18 mouse cellular contexts compared by ENCODE assay signal in genomic region chr17:53745950-53746469, GRCm38 (mm10). TPM values are rescaled to one million over a fixed set of nuclear protein-coding genes. Genes with fewer than 3 reads are reported as not detected.
DNase-seq lines count a peak whose midpoint lies in the region; ATAC-seq and TF ChIP-seq lines count a peak whose summit lies in the region.
"Had no signal": no experiment of that assay in that cellular context is flagged by ENCODE, and none has a peak within 500 bp of the region (broad histone marks: within the 10 kb centered on the region; RNA-seq: fewer than 3 reads in every experiment).

No protein-coding gene starts in this region.

- no peak overlapping the region for H3K9ac ChIP-seq in forebrain, embryonic 11.5 days (ENCODE audit: low read length)
- H3K9ac ChIP-seq in forebrain, embryonic 13.5 days, result no peak overlapping the region
- H3K9ac ChIP-seq in intestine, embryonic 16.5 days (ENCODE audit: low read depth, low read length), result no peak overlapping the region
- H3K9ac ChIP-seq: forebrain, embryonic 15.5 days; heart, embryonic 13.5 days; limb, embryonic 15.5 days; neural tube, embryonic 12.5 days had no signal

- ATAC-seq in forebrain, embryonic 11.5 days (replicated peaks; ENCODE audit: low FRiP score), result 0 out of 2 replicates have a peak, but pooled peaks have one; percentile 18
- ATAC-seq in forebrain, embryonic 13.5 days, result no peak
- no peak for ATAC-seq in intestine, embryonic 16.5 days
- ATAC-seq: forebrain, embryonic 15.5 days had no signal

- no peaks in the 10 kb centered on the region for H3K4me1 ChIP-seq in forebrain, embryonic 11.5 days (replicated peaks; ENCODE audit: control insufficient read depth, insufficient read depth, low read length)
- no peaks in the 10 kb centered on the region for H3K4me1 ChIP-seq in forebrain, embryonic 13.5 days
- peaks cover 8% of the 10 kb centered on the region for H3K4me1 ChIP-seq in E14TG2a.4 (replicated peaks; ENCODE audit: low read depth, low read length)
- no peaks in the 10 kb centered on the region for H3K4me1 ChIP-seq in intestine, embryonic 16.5 days (ENCODE audit: control insufficient read depth, insufficient read depth, low read length)
- H3K4me1 ChIP-seq: forebrain, embryonic 15.5 days; heart, embryonic 13.5 days; limb, embryonic 15.5 days; neural tube, embryonic 12.5 days had no signal

- no peaks in the 10 kb centered on the region for H3K27me3 ChIP-seq in forebrain, embryonic 11.5 days (ENCODE audit: control insufficient read depth, insufficient read depth, low read length)
- no peaks in the 10 kb centered on the region for H3K27me3 ChIP-seq in forebrain, embryonic 13.5 days
- H3K27me3 ChIP-seq in E14TG2a.4 (ENCODE audit: insufficient read depth, low read length), result peaks cover 9% of the 10 kb centered on the region; the same call in 1 of the 2 replicates
- H3K27me3 ChIP-seq in intestine, embryonic 16.5 days (replicated peaks; ENCODE audit: control insufficient read depth, insufficient read depth, low read length), result no peaks in the 10 kb centered on the region
- H3K27me3 ChIP-seq: forebrain, embryonic 15.5 days; heart, embryonic 13.5 days; limb, embryonic 15.5 days; neural tube, embryonic 12.5 days had no signal

- no peaks in the 10 kb centered on the region for H3K9me3 ChIP-seq in forebrain, embryonic 11.5 days (ENCODE audit: control insufficient read depth, low read length)
- H3K9me3 ChIP-seq in forebrain, embryonic 13.5 days (replicated peaks), result 0 out of 2 replicates have a peak, but pooled peaks cover 4% of the 10 kb centered on the region
- H3K9me3 ChIP-seq in E14TG2a.4 (ENCODE audit: low read length), result peaks cover 14% of the 10 kb centered on the region
- H3K9me3 ChIP-seq in intestine, embryonic 16.5 days (ENCODE audit: control insufficient read depth, low read length), result no peaks in the 10 kb centered on the region
- H3K9me3 ChIP-seq: forebrain, embryonic 15.5 days; heart, embryonic 13.5 days; limb, embryonic 15.5 days; neural tube, embryonic 12.5 days had no signal

- TF ChIP-seq CTCF in E14TG2a.4 (conservative IDR thresholded peaks at IDR 0.05; ENCODE audit: low read length), result no peak

- H3K4me2 ChIP-seq in forebrain, embryonic 11.5 days (ENCODE audit: low read depth, low read length, severe bottlenecking), result no peak overlapping the region
- no peak overlapping the region for H3K4me2 ChIP-seq in forebrain, embryonic 13.5 days
- H3K4me2 ChIP-seq in intestine, embryonic 16.5 days (ENCODE audit: low read depth, low read length), result no peak overlapping the region
- H3K4me2 ChIP-seq: forebrain, embryonic 15.5 days; heart, embryonic 13.5 days; limb, embryonic 15.5 days; neural tube, embryonic 12.5 days had no signal

- 94% methylated on average over 17 of the region's 17 CpGs for WGBS in forebrain, embryonic 11.5 days
- WGBS in forebrain, embryonic 13.5 days, result 92% methylated on average over 17 of the region's 17 CpGs
- 90% methylated on average over 17 of the region's 17 CpGs for WGBS in intestine, embryonic 16.5 days

- DNase-seq in forebrain, embryonic 11.5 days (ENCODE audit: low spot score), result no peak
- DNase-seq in cerebellum, adult 11 months, result peak; percentile 82
- peak; percentile 86 to 93 for DNase-seq in cerebellum, postnatal 14 days
- no peak for DNase-seq in kidney, postnatal 25 days
- DNase-seq: adrenal gland, postnatal 36 days; heart, postnatal 4 days; kidney, adult 18-20 months; kidney, postnatal 36 days; lung, postnatal 14 days; right cerebral cortex, postnatal 25 days; thymus, postnatal 14 days had no signal

- H3K36me3 ChIP-seq in forebrain, embryonic 11.5 days (ENCODE audit: control insufficient read depth, insufficient read depth, low read length), result no peaks in the 10 kb centered on the region
- no peaks in the 10 kb centered on the region for H3K36me3 ChIP-seq in forebrain, embryonic 13.5 days (ENCODE audit: poor library complexity, severe bottlenecking)
- H3K36me3 ChIP-seq in E14TG2a.4 (ENCODE audit: insufficient read depth, low read length), result no peaks in the 10 kb centered on the region
- H3K36me3 ChIP-seq in intestine, embryonic 16.5 days (ENCODE audit: control insufficient read depth, insufficient read depth, low read length), result no peaks in the 10 kb centered on the region
- H3K36me3 ChIP-seq: forebrain, embryonic 15.5 days; heart, embryonic 13.5 days; limb, embryonic 15.5 days; neural tube, embryonic 12.5 days had no signal

- no peak overlapping the region for H3K27ac ChIP-seq in forebrain, embryonic 11.5 days (ENCODE audit: low read depth, low read length)
- no peak overlapping the region for H3K27ac ChIP-seq in forebrain, embryonic 13.5 days
- no peak overlapping the region for H3K27ac ChIP-seq in intestine, embryonic 16.5 days (ENCODE audit: low read length)
- H3K27ac ChIP-seq: forebrain, embryonic 15.5 days; heart, embryonic 13.5 days; limb, embryonic 15.5 days; neural tube, embryonic 12.5 days had no signal

- H3K4me3 ChIP-seq in forebrain, embryonic 11.5 days (ENCODE audit: low read depth, low read length), result no peak overlapping the region
- no peak overlapping the region for H3K4me3 ChIP-seq in forebrain, embryonic 13.5 days
- H3K4me3 ChIP-seq in E14TG2a.4 (replicated peaks; ENCODE audit: low read length), result peak overlapping the region; percentile 54
- H3K4me3 ChIP-seq in intestine, embryonic 16.5 days (ENCODE audit: low read length), result no peak overlapping the region
- H3K4me3 ChIP-seq: forebrain, embryonic 15.5 days; heart, embryonic 13.5 days; limb, embryonic 15.5 days; neural tube, embryonic 12.5 days had no signal

RNA-seq across cellular contexts. Expression of gene Sgo1, which starts 56.9 kb away (rescaled TPM):
- 51.3 and 58.5 TPM in 2 replicates for polyA plus RNA-seq in forebrain, embryonic 11.5 days (2014; fragmentation: Nextera tagmentation; extraction: Ambion mirVana)
- polyA plus RNA-seq in forebrain, embryonic 13.5 days (2015; fragmentation: Nextera tagmentation; extraction: Ambion mirVana), result 38.4 and 48.5 TPM in 2 replicates
- 20.2 and 24.7 TPM in 2 replicates for polyA plus RNA-seq in intestine, embryonic 16.5 days (2015; fragmentation: Nextera tagmentation; extraction: Ambion mirVana)

Comparison
In these comparisons a context has a peak if more than half of its experiments do, and no peak if none do; other contexts are left out.
1. DNase-seq: peak in cerebellum, adult 11 months (single experiment) and cerebellum, postnatal 14 days (2 of 2); none in forebrain, embryonic 11.5 days (single experiment) and kidney, postnatal 25 days (0 of 2).